Mouse (Mus musculus) CH12.LX (cell line): ENCODE measurements around the gene Cmtm3.
"Not testable (repeated sequence)": the region's sequence is repeated elsewhere in the genome, so short reads cannot be mapped to it uniquely, and the experiment has no call there.

Experiments used
- CTCF ChIP-seq, 2 experiments: IDR thresholded peaks in 1 of 2; conservative IDR thresholded peaks in 1 of 2; 2 replicates each; pipeline ENCODE4 v1.5.1; 2011 to 2012; ENCODE audit warnings: low read depth in 2 of 2, low read length in 2 of 2, improper control_type of control experiment in 1 of 2, inconsistent platforms in 1 of 2, mild to moderate bottlenecking in 1 of 2, moderate library complexity in 1 of 2
- E2F4 ChIP-seq: IDR thresholded peaks from 2 replicates; pipeline ENCODE4 v1.6.1; 2011; ENCODE audit warnings: low read depth, low read length, improper control_type of control experiment; ENCODE audit not compliant: insufficient replicate concordance
- EP300 ChIP-seq: IDR thresholded peaks from 2 replicates; pipeline ENCODE4 v1.6.1; 2011; ENCODE audit warnings: low read length, improper control_type of control experiment
- ETS1 ChIP-seq: conservative IDR thresholded peaks from 2 replicates; pipeline ENCODE4 v1.6.1; 2012; ENCODE audit warnings: low read depth, mild to moderate bottlenecking, inconsistent platforms, low read length, improper control_type of control experiment, moderate library complexity
- MAX ChIP-seq: IDR thresholded peaks from 2 replicates; pipeline ENCODE4 v1.6.1; 2011; ENCODE audit warnings: low read length, improper control_type of control experiment
- MAZ ChIP-seq: IDR thresholded peaks from 2 replicates; pipeline ENCODE4 v1.6.1; 2012; ENCODE audit warnings: low read depth, mild to moderate bottlenecking, inconsistent platforms, low read length, improper control_type of control experiment, moderate library complexity
- RCOR1 ChIP-seq: conservative IDR thresholded peaks from 2 replicates; pipeline ENCODE4 v1.6.1; 2012; ENCODE audit warnings: low read depth, mild to moderate bottlenecking, inconsistent platforms, low read length, improper control_type of control experiment
- TBP ChIP-seq: conservative IDR thresholded peaks from 2 replicates; pipeline ENCODE4 v1.6.1; 2011; ENCODE audit warnings: low read depth, low read length, improper control_type of control experiment
- UBTF ChIP-seq: IDR thresholded peaks from 2 replicates; pipeline ENCODE4 v1.6.1; 2012; ENCODE audit warnings: low read depth, mild to moderate bottlenecking, inconsistent platforms, low read length, improper control_type of control experiment, moderate library complexity
- ZC3H11A ChIP-seq: IDR thresholded peaks from 2 replicates; pipeline ENCODE4 v1.6.1; 2012; ENCODE audit warnings: low read depth, mild to moderate bottlenecking, inconsistent platforms, low read length, improper control_type of control experiment
- ZNF384 ChIP-seq: IDR thresholded peaks from 2 replicates; pipeline ENCODE4 v1.6.1; 2012; ENCODE audit warnings: low read depth, low read length, improper control_type of control experiment, inconsistent platforms

DNA sequence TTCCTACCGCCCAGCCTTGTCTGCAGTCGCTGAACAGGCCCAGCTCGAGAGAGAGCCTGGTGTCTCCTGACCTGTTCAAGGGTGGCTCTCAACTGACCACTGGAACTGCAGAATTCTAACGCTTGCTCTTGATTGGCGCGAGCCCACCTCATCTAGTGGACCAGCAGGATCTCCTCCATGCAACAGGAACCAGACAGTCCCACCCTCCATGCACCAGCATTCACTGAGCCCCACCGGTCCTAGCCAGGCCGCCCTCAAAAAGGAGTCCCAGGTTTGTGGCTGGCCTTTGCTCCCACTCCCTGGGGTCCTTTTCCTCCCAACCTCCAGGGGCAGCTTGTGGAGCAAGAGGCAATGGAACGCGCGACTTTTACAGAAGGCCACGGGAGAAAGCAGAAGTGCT, 46.1 kb upstream of the Cmtm3 start, which contains the start of gene Cmtm2a:
- not testable (repeated sequence) for TF ChIP-seq EP300; RCOR1; CTCF (conservative IDR thresholded peaks at IDR 0.05 in 1 of 2, IDR thresholded peaks at IDR 0.05 in 1 of 2; ENCODE audit: low read depth in 2 of 2, low read length in 2 of 2); UBTF; ZNF384; MAX; E2F4; TBP; MAZ; ETS1; ZC3H11A
